Mouse (Mus musculus): ENCODE data around the gene Cdk2ap2. TPM values are rescaled to one million over a fixed set of nuclear protein-coding genes. Genes with fewer than 3 reads are reported as not detected.

Cdk2ap2 gene
- total and polyA plus RNA-seq, 3 experiments: 25.4 to 60.2 (median 40.9) TPM

GRCm38 (mm10) chr19:4088146-4088545 is 8.8 kb upstream of the Cdk2ap2 start:
- no peak for ATAC-seq (ENCODE audit: extremely low read depth, insufficient number of reproducible peaks, low FRiP score, poor library complexity, severe bottlenecking)
- H3K4me1 ChIP-seq (ENCODE audit: insufficient read depth, low read depth, low read length): peaks cover 9% of the 10 kb centered on the region; the same call in 1 of the 2 replicates
- H3K27me3 ChIP-seq (ENCODE audit: insufficient read depth, low read length): peaks cover 63% of the 10 kb centered on the region
- no peaks in the 10 kb centered on the region for H3K9me3 ChIP-seq (replicated peaks)
- H3K36me3 ChIP-seq (replicated peaks): no peaks in the 10 kb centered on the region
- no peak overlapping the region for H3K4me3 ChIP-seq (ENCODE audit: low read depth, low read length)
- TF ChIP-seq GATA1 (IDR thresholded peaks at IDR 0.05; ENCODE audit: borderline replicate concordance, low read length): no peak
- TF ChIP-seq CTCF (IDR thresholded peaks at IDR 0.05; ENCODE audit: low read depth, low read length): no peak
- TF ChIP-seq POLR2AphosphoS5 (IDR thresholded peaks at IDR 0.05; ENCODE audit: insufficient replicate concordance, low read depth, low read length): no peak
- TF ChIP-seq GATA2 (IDR thresholded peaks at IDR 0.05; ENCODE audit: borderline replicate concordance, low read depth, low read length): no peak
- no peak for TF ChIP-seq TAL1 (conservative IDR thresholded peaks at IDR 0.05; ENCODE audit: low read depth, low read length)
- DNase-seq (ENCODE audit: low spot score): no peak

- no peak for DNase-seq (ENCODE audit: low spot score)
- Histone ChIP-seq H3K27me3 (ENCODE audit: insufficient read depth, low read length) (peaks cover 59% of the 10 kb centered on the region), H3K4me3 (ENCODE audit: low read depth, low read length) (no peak overlapping the region), H3K36me3 (replicated peaks) (no peaks in the 10 kb centered on the region), H3K4me1 (ENCODE audit: insufficient read depth, low read depth, low read length) (peaks cover 9% of the 10 kb centered on the region; the same call in 1 of the 2 replicates), H3K9me3 (replicated peaks) (no peaks in the 10 kb centered on the region)
- TF ChIP-seq GATA1 (IDR thresholded peaks at IDR 0.05; ENCODE audit: borderline replicate concordance, low read length) (no peak), CTCF (IDR thresholded peaks at IDR 0.05; ENCODE audit: low read depth, low read length) (no peak), GATA2 (IDR thresholded peaks at IDR 0.05; ENCODE audit: borderline replicate concordance, low read depth, low read length) (no peak), TAL1 (conservative IDR thresholded peaks at IDR 0.05; ENCODE audit: low read depth, low read length) (no peak), POLR2AphosphoS5 (IDR thresholded peaks at IDR 0.05; ENCODE audit: insufficient replicate concordance, low read depth, low read length) (no peak)
- no peak for ATAC-seq (ENCODE audit: extremely low read depth, insufficient number of reproducible peaks, low FRiP score, poor library complexity, severe bottlenecking)
Measured at GRCm38 (mm10) chr19:4089128-4089527, 7.9 kb upstream of the Cdk2ap2 start.

GRCm38 (mm10) chr19:4090446-4090845 is 6.5 kb upstream of the Cdk2ap2 start:
- no peaks in the 10 kb centered on the region for H3K9me3 ChIP-seq (replicated peaks)
- no peak for DNase-seq (ENCODE audit: low spot score)
- peaks cover 11% of the 10 kb centered on the region; the same call in 1 of the 2 replicates for H3K4me1 ChIP-seq (ENCODE audit: insufficient read depth, low read depth, low read length)
- no peak overlapping the region for H3K4me3 ChIP-seq (ENCODE audit: low read depth, low read length)
- ATAC-seq (ENCODE audit: extremely low read depth, insufficient number of reproducible peaks, low FRiP score, poor library complexity, severe bottlenecking): no peak
- TF ChIP-seq GATA2 (IDR thresholded peaks at IDR 0.05; ENCODE audit: borderline replicate concordance, low read depth, low read length): no peak
- no peak for TF ChIP-seq CTCF (IDR thresholded peaks at IDR 0.05; ENCODE audit: low read depth, low read length)
- TF ChIP-seq GATA1 (IDR thresholded peaks at IDR 0.05; ENCODE audit: borderline replicate concordance, low read length): no peak
- TF ChIP-seq POLR2AphosphoS5 (IDR thresholded peaks at IDR 0.05; ENCODE audit: insufficient replicate concordance, low read depth, low read length): no peak
- TF ChIP-seq TAL1 (conservative IDR thresholded peaks at IDR 0.05; ENCODE audit: low read depth, low read length): no peak
- no peaks in the 10 kb centered on the region for H3K36me3 ChIP-seq (replicated peaks)
- peaks cover 51% of the 10 kb centered on the region for H3K27me3 ChIP-seq (ENCODE audit: insufficient read depth, low read length)

GRCm38 (mm10) chr19:4091383-4091782 is 5.6 kb upstream of the Cdk2ap2 start:
- DNase-seq (ENCODE audit: low spot score) (no peak), ATAC-seq (ENCODE audit: extremely low read depth, insufficient number of reproducible peaks, low FRiP score, poor library complexity, severe bottlenecking) (no peak)
- Histone ChIP-seq H3K27me3 (ENCODE audit: insufficient read depth, low read length) (peaks cover 44% of the 10 kb centered on the region), H3K4me1 (ENCODE audit: insufficient read depth, low read depth, low read length) (peaks cover 15% of the 10 kb centered on the region), H3K9me3 (replicated peaks) (no peaks in the 10 kb centered on the region), H3K36me3 (replicated peaks) (no peaks in the 10 kb centered on the region), H3K4me3 (ENCODE audit: low read depth, low read length) (no peak overlapping the region)
- TF ChIP-seq POLR2AphosphoS5 (IDR thresholded peaks at IDR 0.05; ENCODE audit: insufficient replicate concordance, low read depth, low read length): no peak
- TF ChIP-seq GATA2 (IDR thresholded peaks at IDR 0.05; ENCODE audit: borderline replicate concordance, low read depth, low read length): no peak
- no peak for TF ChIP-seq GATA1 (IDR thresholded peaks at IDR 0.05; ENCODE audit: borderline replicate concordance, low read length)
- no peak for TF ChIP-seq TAL1 (conservative IDR thresholded peaks at IDR 0.05; ENCODE audit: low read depth, low read length)

GRCm38 (mm10) chr19:4092750-4093149 is 4.2 kb upstream of the Cdk2ap2 start:
- Histone ChIP-seq H3K9me3 (replicated peaks) (no peaks in the 10 kb centered on the region), H3K4me3 (ENCODE audit: low read depth, low read length) (no peak overlapping the region), H3K36me3 (replicated peaks) (peaks cover 2% of the 10 kb centered on the region), H3K27me3 (ENCODE audit: insufficient read depth, low read length) (peaks cover 35% of the 10 kb centered on the region), H3K4me1 (ENCODE audit: insufficient read depth, low read depth, low read length) (peaks cover 24% of the 10 kb centered on the region)
- TF ChIP-seq GATA1 (IDR thresholded peaks at IDR 0.05; ENCODE audit: borderline replicate concordance, low read length): no peak
- TF ChIP-seq GATA2 (IDR thresholded peaks at IDR 0.05; ENCODE audit: borderline replicate concordance, low read depth, low read length): no peak
- TF ChIP-seq CTCF (IDR thresholded peaks at IDR 0.05; ENCODE audit: low read depth, low read length): no peak
- no peak for TF ChIP-seq TAL1 (conservative IDR thresholded peaks at IDR 0.05; ENCODE audit: low read depth, low read length)
- no peak for TF ChIP-seq POLR2AphosphoS5 (IDR thresholded peaks at IDR 0.05; ENCODE audit: insufficient replicate concordance, low read depth, low read length)
- DNase-seq (ENCODE audit: low spot score) (no peak), ATAC-seq (ENCODE audit: extremely low read depth, insufficient number of reproducible peaks, low FRiP score, poor library complexity, severe bottlenecking) (no peak)

- Histone ChIP-seq H3K4me1 (ENCODE audit: insufficient read depth, low read depth, low read length) (peaks cover 34% of the 10 kb centered on the region), H3K9me3 (replicated peaks) (no peaks in the 10 kb centered on the region), H3K36me3 (replicated peaks) (peaks cover 12% of the 10 kb centered on the region), H3K4me3 (ENCODE audit: low read depth, low read length) (no peak overlapping the region), H3K27me3 (ENCODE audit: insufficient read depth, low read length) (peaks cover 29% of the 10 kb centered on the region)
- no peak for ATAC-seq (ENCODE audit: extremely low read depth, insufficient number of reproducible peaks, low FRiP score, poor library complexity, severe bottlenecking)
- DNase-seq (ENCODE audit: low spot score): no peak
- no peak for TF ChIP-seq POLR2AphosphoS5 (IDR thresholded peaks at IDR 0.05; ENCODE audit: insufficient replicate concordance, low read depth, low read length)
- TF ChIP-seq GATA1 (IDR thresholded peaks at IDR 0.05; ENCODE audit: borderline replicate concordance, low read length): no peak
- no peak for TF ChIP-seq CTCF (IDR thresholded peaks at IDR 0.05; ENCODE audit: low read depth, low read length)
- TF ChIP-seq GATA2 (IDR thresholded peaks at IDR 0.05; ENCODE audit: borderline replicate concordance, low read depth, low read length): no peak
- TF ChIP-seq TAL1 (conservative IDR thresholded peaks at IDR 0.05; ENCODE audit: low read depth, low read length): no peak
Measured at GRCm38 (mm10) chr19:4093772-4094171, 3.2 kb upstream of the Cdk2ap2 start.
